Mouse (Mus musculus) liver, adult 2 months (tissue): ENCODE measurements around the gene Atad3a.

Source experiments
- CTCF ChIP-seq: fragments of 200-500 bp; IDR thresholded peaks from 2 replicates; pipeline ENCODE4 v1.5.1; 2011; ENCODE audit warnings: low read depth, low read length, control low read depth
- POLR2A ChIP-seq: fragments of 200-500 bp; IDR thresholded peaks from 2 replicates; pipeline ENCODE4 v1.6.1; 2011; ENCODE audit warnings: low read length, control low read depth; ENCODE audit not compliant: insufficient read depth; ENCODE audit errors: extremely low read depth

GRCm38 (mm10) chr4:155692421-155692820 lies 68.5 kb downstream of the Atad3a start:
- TF ChIP-seq CTCF (no peak), POLR2A (no peak)
